Mouse (Mus musculus): Measurements from ENCODE around the gene Lingo1. TPM values are rescaled to one million over a fixed set of nuclear protein-coding genes. Genes with fewer than 3 reads are reported as not detected.

Lingo1 gene
- total and polyA plus RNA-seq, 3 experiments = not detected

DNA sequence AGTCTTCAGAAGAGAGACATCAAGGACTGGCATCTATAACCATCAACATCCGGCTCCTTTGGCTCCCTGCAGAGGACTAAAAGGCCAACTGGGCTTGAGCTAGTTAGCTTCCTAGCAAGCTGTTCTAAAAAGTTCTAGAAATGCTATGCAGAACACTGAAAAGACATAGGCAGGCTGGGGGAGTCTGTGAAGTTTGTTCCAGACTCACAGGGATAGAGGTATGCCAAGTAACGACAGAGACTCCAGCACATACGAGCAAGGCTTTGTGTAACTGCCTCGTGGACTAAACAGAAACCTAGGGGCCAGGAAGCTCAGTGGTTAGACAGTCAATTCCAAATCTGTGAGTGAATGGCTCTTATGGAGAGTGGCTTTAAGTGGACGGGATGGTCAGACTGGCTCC is 108.8 kb downstream of the Lingo1 start:
- Histone ChIP-seq H3K9me3 (replicated peaks; ENCODE audit: low read length) (no peaks in the 10 kb centered on the region), H3K4me3 (replicated peaks in 1 of 3; ENCODE audit: low read depth in 2 of 3, low read length in 2 of 3, poor library complexity in 1 of 3) (no peak overlapping the region), H3K4me1 (ENCODE audit: control insufficient read depth in 1 of 2, insufficient read depth in 2 of 2) (peaks cover 0 to 4% of the 10 kb centered on the region in 2 experiments; a peak in 2 of 4 replicates), H3K36me3 (replicated peaks in 1 of 2; ENCODE audit: control insufficient read depth in 1 of 2, insufficient read depth in 1 of 2, low read length in 1 of 2) (no peaks in the 10 kb centered on the region), H3K27me3 (replicated peaks) (peaks cover 86% of the 10 kb centered on the region), H3K9ac (ENCODE audit: insufficient read depth, low read depth) (no peak overlapping the region), H3K27ac (ENCODE audit: insufficient read depth, low read depth) (no peak overlapping the region), H3K79me2 (replicated peaks; ENCODE audit: control insufficient read depth, extremely low read depth, insufficient read depth, poor library complexity, severe bottlenecking) (no peaks in the 10 kb centered on the region), H3K4me2 (ENCODE audit: insufficient read depth, low read depth, poor library complexity, severe bottlenecking) (no peak overlapping the region)
- in situ Hi-C loops (cut with MboI; ENCODE audit: low pct_ligation_motif_present, low pct_unique_long_range_greater_than_20kb, low sequenced_read_pairs) (no loop called here), dilution Hi-C loops (cut with MboI; ENCODE audit: extremely low pct_ligation_motif_present, extremely low pct_unique_long_range_greater_than_20kb, low sequenced_read_pairs) (no loop called here)
- DNase-seq (ENCODE audit: extremely low read depth) = no peak
- no peak for TF ChIP-seq USF2 (conservative IDR thresholded peaks at IDR 0.05; ENCODE audit: low read depth, low read length)

DNA sequence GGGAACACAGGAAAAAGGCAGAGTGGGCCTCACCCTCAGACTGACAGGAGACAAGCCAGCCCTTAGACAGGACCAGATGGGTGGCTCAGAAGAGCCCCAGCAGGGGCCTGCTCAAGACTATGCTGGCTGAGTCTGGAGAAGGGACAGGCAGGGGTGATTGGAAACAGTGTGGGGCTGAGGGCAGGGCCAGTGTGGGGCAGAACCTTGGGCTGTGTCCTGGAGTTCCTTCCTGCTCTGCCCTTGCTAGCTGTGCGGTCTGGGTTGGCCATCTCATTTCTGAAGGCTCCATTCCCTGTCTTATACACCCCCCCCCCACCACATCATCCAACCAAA is 109.2 kb downstream of the Lingo1 start:
- Histone ChIP-seq H3K79me2 (replicated peaks; ENCODE audit: control insufficient read depth, extremely low read depth, insufficient read depth, poor library complexity, severe bottlenecking) (no peaks in the 10 kb centered on the region), H3K36me3 (replicated peaks in 1 of 2; ENCODE audit: control insufficient read depth in 1 of 2, insufficient read depth in 1 of 2, low read length in 1 of 2) (no peaks in the 10 kb centered on the region), H3K4me3 (replicated peaks in 1 of 3; ENCODE audit: low read depth in 2 of 3, low read length in 2 of 3, poor library complexity in 1 of 3) (no peak overlapping the region), H3K27ac (ENCODE audit: insufficient read depth, low read depth) (no peak overlapping the region), H3K27me3 (replicated peaks) (peaks cover 86% of the 10 kb centered on the region), H3K9ac (ENCODE audit: insufficient read depth, low read depth) (no peak overlapping the region), H3K9me3 (replicated peaks; ENCODE audit: low read length) (no peaks in the 10 kb centered on the region), H3K4me2 (ENCODE audit: insufficient read depth, low read depth, poor library complexity, severe bottlenecking) (no peak overlapping the region), H3K4me1 (ENCODE audit: control insufficient read depth in 1 of 2, insufficient read depth in 2 of 2) (peaks cover 0 to 4% of the 10 kb centered on the region in 2 experiments; a peak in 2 of 4 replicates)
- in situ Hi-C loops (cut with MboI; ENCODE audit: low pct_ligation_motif_present, low pct_unique_long_range_greater_than_20kb, low sequenced_read_pairs) (no loop called here), dilution Hi-C loops (cut with MboI; ENCODE audit: extremely low pct_ligation_motif_present, extremely low pct_unique_long_range_greater_than_20kb, low sequenced_read_pairs) (no loop called here)
- DNase-seq (ENCODE audit: extremely low read depth) = no peak
- no peak for TF ChIP-seq JUN (IDR thresholded peaks at IDR 0.05; ENCODE audit: insufficient read depth, low read depth, low read length)
- no peak for TF ChIP-seq MAFK (IDR thresholded peaks at IDR 0.05; ENCODE audit: insufficient replicate concordance, low read length)
- no peak for TF ChIP-seq ZNF384 (IDR thresholded peaks at IDR 0.05; ENCODE audit: low read depth, low read length)
- TF ChIP-seq POLR2AphosphoS2 (IDR thresholded peaks at IDR 0.05; ENCODE audit: low read depth, low read length) = no peak
- TF ChIP-seq NRF1 (IDR thresholded peaks at IDR 0.05; ENCODE audit: low read depth, low read length) = no peak
- TF ChIP-seq PAX5 (IDR thresholded peaks at IDR 0.05; ENCODE audit: low read length) = no peak
- no peak for TF ChIP-seq CHD1 (IDR thresholded peaks at IDR 0.05; ENCODE audit: low read depth, low read length)
- no peak for TF ChIP-seq CTCF (conservative IDR thresholded peaks at IDR 0.05 in 1 of 2, IDR thresholded peaks at IDR 0.05 in 1 of 2; ENCODE audit: low read depth in 2 of 2, low read length in 2 of 2)
- TF ChIP-seq ZMIZ1 (IDR thresholded peaks at IDR 0.05; ENCODE audit: low read depth, low read length) = no peak
- no peak for TF ChIP-seq MAZ (IDR thresholded peaks at IDR 0.05; ENCODE audit: low read depth, low read length)
- no peak for TF ChIP-seq BHLHE40 (IDR thresholded peaks at IDR 0.05; ENCODE audit: low read depth, low read length)
- no peak for TF ChIP-seq SMC3 (IDR thresholded peaks at IDR 0.05; ENCODE audit: low read depth, low read length)
- no peak for TF ChIP-seq ELF1 (IDR thresholded peaks at IDR 0.05; ENCODE audit: low read depth, low read length)
- TF ChIP-seq KAT2A (IDR thresholded peaks at IDR 0.05; ENCODE audit: insufficient replicate concordance, low read length) = no peak
- no peak for TF ChIP-seq MYC (IDR thresholded peaks at IDR 0.05; ENCODE audit: low read depth, low read length)
- no peak for TF ChIP-seq USF1 (IDR thresholded peaks at IDR 0.05; ENCODE audit: low read depth, low read length)
- no peak for TF ChIP-seq GABPA (IDR thresholded peaks at IDR 0.05; ENCODE audit: insufficient replicate concordance, low read depth, low read length)
- no peak for TF ChIP-seq USF2 (conservative IDR thresholded peaks at IDR 0.05; ENCODE audit: low read depth, low read length)
- TF ChIP-seq UBTF (IDR thresholded peaks at IDR 0.05; ENCODE audit: low read depth, low read length) = no peak
